Mouse (Mus musculus): ENCODE results near the gene Tmem255b.

The Tmem255b gene

GRCm38 (mm10) chr8:13491491-13492010 is 56.6 kb downstream of the Tmem255b start:
- no peak for DNase-seq (ENCODE audit: low read depth, low spot score)

GRCm38 (mm10) chr8:13492198-13492995 is 57.4 kb downstream of the Tmem255b start:
- DNase-seq (ENCODE audit: low read depth, low spot score) = no peak

- DNase-seq (ENCODE audit: low read depth, low spot score) = peak; percentile 63
Observed at GRCm38 (mm10) chr8:13493011-13493410, 58.0 kb downstream of the Tmem255b start.

GRCm38 (mm10) chr8:13493858-13494631 is 59.1 kb downstream of the Tmem255b start, which contains the start of gene Gas6:
Gene Gas6 (minus strand): TSS chr8:13494490.
- peak; percentile 58 for DNase-seq (ENCODE audit: low read depth, low spot score)

DNA sequence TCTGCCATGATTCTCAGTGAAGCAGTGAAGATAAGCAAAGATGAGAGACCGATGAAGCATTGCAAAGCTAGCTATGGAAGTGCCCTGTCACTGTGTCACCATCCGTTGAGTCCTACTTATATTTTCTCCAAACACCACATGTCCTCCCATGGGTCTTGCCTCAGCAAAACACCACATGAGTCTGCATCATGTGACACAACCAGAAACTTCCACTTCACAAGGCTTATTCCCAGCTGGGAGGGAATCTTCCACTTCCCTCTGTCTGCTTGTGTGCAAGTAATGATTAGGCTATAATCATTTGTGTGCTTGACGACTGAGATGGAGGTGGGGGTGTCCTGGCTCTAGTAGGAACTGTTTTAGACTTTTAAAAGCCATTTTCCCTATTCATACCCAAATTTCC is 66.2 kb downstream of the Tmem255b start:
- no peak for DNase-seq (ENCODE audit: low read depth, low spot score)

DNA sequence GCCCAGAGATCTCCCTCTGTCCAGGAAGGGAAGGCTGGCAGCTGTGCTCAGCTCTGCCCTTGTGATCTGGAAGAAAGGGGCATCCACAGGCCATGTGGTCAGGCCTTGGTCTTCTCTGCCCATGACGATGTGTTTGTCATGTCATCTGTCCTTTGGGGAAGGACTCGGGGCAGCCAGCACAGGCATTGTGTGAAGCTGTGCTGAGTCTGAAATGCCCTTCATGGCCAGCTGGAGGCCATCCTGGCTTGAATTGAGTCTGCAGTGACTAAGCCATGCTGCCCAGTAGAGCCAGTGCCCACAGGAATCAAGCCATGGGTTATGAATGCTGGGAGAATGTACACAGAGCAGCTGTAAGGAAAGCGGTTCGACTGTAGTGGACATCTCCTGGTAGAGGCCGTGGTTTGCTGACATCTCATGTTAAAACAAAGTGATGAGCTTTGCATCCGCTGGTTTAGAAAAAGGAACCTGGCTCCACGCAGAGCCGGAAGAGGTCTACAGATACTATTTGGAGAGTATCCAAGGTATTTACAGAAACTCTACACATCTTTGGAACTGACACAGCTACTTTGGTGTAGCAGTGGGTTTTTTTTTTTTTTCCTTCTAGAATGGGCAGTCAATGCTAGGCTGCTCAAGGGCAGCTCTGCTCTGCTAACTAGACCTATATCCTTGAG is 69.1 kb downstream of the Tmem255b start:
- DNase-seq (ENCODE audit: low read depth, low spot score) = no peak

- DNase-seq (ENCODE audit: low read depth, low spot score) = no peak
Observed at GRCm38 (mm10) chr8:13504894-13505674, 70.1 kb downstream of the Tmem255b start.

DNA sequence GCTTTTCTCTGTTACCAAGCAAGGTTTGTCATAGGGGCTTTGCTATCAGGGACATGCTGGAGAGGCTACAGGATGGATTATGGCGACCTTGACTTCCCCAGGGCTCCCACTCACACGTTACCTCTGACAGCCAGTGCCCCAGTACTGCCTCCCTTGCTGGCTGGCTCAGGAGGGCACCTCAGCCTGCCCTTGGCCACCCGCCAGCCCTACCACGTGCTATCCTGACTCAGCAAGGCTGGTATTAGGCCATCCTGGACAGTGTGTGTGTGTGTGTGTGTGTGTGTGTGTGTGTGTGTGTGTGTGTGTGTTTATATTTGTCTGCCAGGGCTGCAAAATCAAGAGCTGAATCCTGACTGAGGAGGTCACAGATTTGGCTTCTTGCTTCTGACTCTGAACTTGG is 71.9 kb downstream of the Tmem255b start:
- DNase-seq (ENCODE audit: low read depth, low spot score) = peak; percentile 83

DNA sequence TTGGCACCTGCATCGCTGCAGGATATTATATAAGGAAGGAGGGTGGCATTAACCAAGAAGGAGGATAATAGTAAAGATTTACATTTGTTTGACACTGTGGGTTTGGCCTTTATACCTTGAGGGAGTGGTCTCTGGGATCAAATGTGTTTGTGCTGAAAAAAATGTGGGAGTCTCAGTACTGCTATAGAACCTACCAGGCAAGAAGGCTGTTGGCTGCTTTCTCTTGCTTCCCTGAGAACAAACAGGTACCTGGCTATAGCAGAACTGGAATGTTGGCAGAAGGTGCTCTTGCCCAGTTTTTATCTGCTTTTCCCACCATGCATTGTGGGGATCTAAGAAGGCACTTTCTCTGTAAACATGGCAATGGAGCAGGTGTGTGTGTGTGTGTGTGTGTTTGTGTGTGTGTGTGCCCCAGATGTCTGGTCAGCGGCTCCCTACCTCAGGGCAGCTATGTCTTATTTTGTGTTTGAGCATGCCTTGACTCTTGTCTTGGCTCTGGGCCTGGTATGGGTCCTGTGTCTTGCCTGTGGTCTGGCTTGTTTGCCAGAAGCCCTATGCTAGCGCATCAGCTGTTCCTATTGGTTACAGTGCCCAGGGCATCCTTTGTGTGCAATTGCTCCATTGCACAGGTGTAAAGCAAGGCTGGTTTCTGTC is 72.4 kb downstream of the Tmem255b start:
- no peak for DNase-seq (ENCODE audit: low read depth, low spot score)

GRCm38 (mm10) chr8:13512016-13512415 is 77.0 kb downstream of the Tmem255b start:
- no peak for DNase-seq (ENCODE audit: low read depth, low spot score)

DNA sequence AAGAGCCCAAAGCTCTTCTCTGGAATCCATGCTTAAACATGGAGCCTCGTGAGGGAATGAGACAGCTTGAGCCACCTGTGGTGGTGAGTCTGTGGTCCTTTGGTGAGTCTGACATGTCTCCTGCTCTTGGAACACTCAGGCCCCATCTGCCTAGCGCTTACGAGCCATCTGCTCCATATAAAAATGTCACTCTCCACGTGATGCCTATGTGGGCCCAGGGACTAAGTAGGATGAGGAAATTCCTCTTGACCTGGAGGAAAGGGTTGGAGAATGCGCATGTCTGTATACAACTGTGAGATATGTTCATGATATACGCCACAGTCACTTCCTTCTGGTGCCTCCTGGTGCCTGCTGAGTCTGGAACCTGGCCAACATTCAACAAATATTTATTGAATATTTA is 77.7 kb downstream of the Tmem255b start:
- DNase-seq (ENCODE audit: low read depth, low spot score) = no peak

- no peak for DNase-seq (ENCODE audit: low read depth, low spot score)
Observed at GRCm38 (mm10) chr8:13513556-13514370, 78.8 kb downstream of the Tmem255b start.

DNA sequence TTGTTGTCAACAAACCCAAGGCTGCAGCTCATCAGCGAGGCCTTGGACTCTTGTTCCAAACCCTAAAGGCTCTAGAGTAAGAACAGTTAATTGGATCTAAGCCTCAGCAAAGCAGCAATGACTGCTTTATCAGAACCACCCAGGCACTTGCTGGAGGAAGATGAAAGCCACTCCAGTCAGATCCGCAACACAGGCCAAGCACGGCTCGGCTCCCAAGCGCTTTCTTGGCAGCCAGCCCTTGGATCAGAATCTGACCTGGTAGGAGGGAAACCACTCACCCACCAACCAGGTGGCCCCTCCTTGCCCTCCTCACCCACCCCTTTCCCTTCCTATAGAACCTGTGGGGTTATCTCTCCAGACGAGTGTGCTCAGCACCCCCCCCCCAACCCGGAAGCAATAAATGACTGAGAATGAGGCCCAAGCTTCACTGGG is 81.0 kb downstream of the Tmem255b start:
- no peak for DNase-seq (ENCODE audit: low read depth, low spot score)

DNA sequence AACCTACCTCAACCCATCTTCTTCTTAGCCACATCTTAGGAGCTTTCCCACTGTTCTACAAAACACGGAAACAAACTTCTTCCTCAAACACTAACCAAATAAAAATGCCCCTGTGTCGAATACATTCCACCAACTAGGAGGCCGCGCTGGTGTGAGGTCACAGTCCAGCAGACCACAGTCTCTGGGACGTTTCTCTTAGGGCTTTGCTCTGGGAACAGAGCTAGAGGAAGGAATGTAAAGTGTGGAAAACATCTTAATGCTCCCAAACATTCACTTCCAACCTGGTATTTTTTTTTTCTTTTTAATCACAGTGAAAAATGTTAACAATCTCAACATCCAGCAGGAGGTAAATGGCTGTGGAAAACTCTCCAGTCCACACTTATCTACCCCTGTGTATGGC is 81.7 kb downstream of the Tmem255b start:
- DNase-seq (ENCODE audit: low read depth, low spot score) = no peak

DNA sequence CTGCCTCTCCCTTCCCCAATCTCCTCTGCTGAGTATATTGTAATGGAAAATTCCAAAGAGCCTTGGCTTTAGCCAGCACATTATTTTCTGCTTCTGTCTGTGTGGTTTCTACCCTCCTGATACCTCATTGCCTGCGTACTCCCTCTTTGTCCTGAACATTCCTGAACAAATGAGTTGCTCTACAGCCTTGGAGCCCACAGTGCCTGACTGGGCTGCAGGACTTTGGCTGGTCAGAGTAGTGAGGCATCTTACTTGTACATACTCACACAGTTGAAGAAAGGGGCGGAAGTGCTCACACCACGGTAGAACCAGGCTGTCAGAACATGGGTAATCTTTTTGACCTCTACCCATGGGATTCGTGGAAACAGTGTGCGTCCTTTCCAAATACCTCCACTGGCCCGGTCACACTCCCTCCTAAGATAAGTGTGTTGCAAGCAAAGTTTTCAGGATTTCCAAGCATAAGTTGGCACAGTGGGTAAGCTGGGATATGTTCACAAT is 82.3 kb downstream of the Tmem255b start:
- no peak for DNase-seq (ENCODE audit: low read depth, low spot score)

Data from skeletal muscle tissue, adult 2 months (tissue).